Mouse (Mus musculus): ENCODE results near the gene Eva1b. TPM values are rescaled to one million over a fixed set of nuclear protein-coding genes. Genes with fewer than 3 reads are reported as not detected.
A peak's percentile ranks its signal among the peaks of the same experiment; 100 is the strongest.

The Eva1b gene
- total and polyA plus RNA-seq, 3 experiments, result 9.5 to 19.7 (median 11.9) TPM

- Histone ChIP-seq H3K4me1 (ENCODE audit: control insufficient read depth, insufficient read depth, low read length) (peaks cover 19% of the 10 kb centered on the region), H3K9ac (ENCODE audit: low read depth, low read length) (peak within 1 kb of the TSS; percentile 76), H3K27ac (peak within 1 kb of the TSS; percentile 97), H3K4me3 (peak within 1 kb of the TSS; percentile 96), H3K27me3 (ENCODE audit: control insufficient read depth, insufficient read depth, low read length) (no peaks in the 10 kb centered on the region), H3K79me2 (replicated peaks; ENCODE audit: control insufficient read depth, insufficient read depth, low read length) (peaks cover 2% of the 10 kb centered on the region; the same call in 1 of the 2 replicates), H3K36me3 (ENCODE audit: control insufficient read depth, insufficient read depth, low read length) (peaks cover 5% of the 10 kb centered on the region; the same call in 1 of the 2 replicates)
- 2% methylated on average over 30 of the region's 34 CpGs for WGBS
- intact Hi-C loops (cut with DNase I), result loop anchor here (5.0 kb wide), 1 partner anchor 159 kb away; the partner anchor contains the start of gene Trappc3
- DNase-seq, result peak; percentile 95 to 96
- TF ChIP-seq EP300 (IDR thresholded peaks at IDR 0.05; ENCODE audit: insufficient read depth, low read depth, low read length), result peak; percentile 97
- peak; percentile 78 for TF ChIP-seq CTCF (IDR thresholded peaks at IDR 0.05)
- TF ChIP-seq POLR2A (IDR thresholded peaks at IDR 0.05; ENCODE audit: insufficient read depth, low read depth, low read length), result peak; percentile 98
Measured at GRCm38 (mm10) chr4:126103590-126104068, 43.9 kb upstream of the Eva1b start, which contains the start of gene Stk40. Gene Stk40, plus strand, starts transcription at chr4:126103957.

GRCm38 (mm10) chr4:126104261-126105075, 43.1 kb upstream of the Eva1b start:
- DNase-seq, result peak; percentile 47 to 53
- Histone ChIP-seq H3K27me3 (ENCODE audit: control insufficient read depth, insufficient read depth, low read length) (no peaks in the 10 kb centered on the region), H3K4me3 (peak overlapping the region; percentile 96), H3K4me1 (ENCODE audit: control insufficient read depth, insufficient read depth, low read length) (peaks cover 26% of the 10 kb centered on the region), H3K36me3 (ENCODE audit: control insufficient read depth, insufficient read depth, low read length) (peaks cover 6% of the 10 kb centered on the region; the same call in 1 of the 2 replicates), H3K79me2 (replicated peaks; ENCODE audit: control insufficient read depth, insufficient read depth, low read length) (peaks cover 2% of the 10 kb centered on the region; the same call in 1 of the 2 replicates), H3K27ac (peak overlapping the region; percentile 97), H3K9ac (ENCODE audit: low read depth, low read length) (peak overlapping the region; percentile 76)
- WGBS, result 1% methylated on average over 34 of the region's 34 CpGs
- intact Hi-C loops (cut with DNase I), result loop anchor here (5.0 kb wide), 1 partner anchor 158 kb away; the partner anchor contains the start of gene Trappc3
- TF ChIP-seq EP300 (IDR thresholded peaks at IDR 0.05; ENCODE audit: insufficient read depth, low read depth, low read length) (no peak), POLR2A (IDR thresholded peaks at IDR 0.05; ENCODE audit: insufficient read depth, low read depth, low read length) (no peak), CTCF (IDR thresholded peaks at IDR 0.05) (no peak)

- Histone ChIP-seq H3K27me3 (ENCODE audit: control insufficient read depth, insufficient read depth, low read length) (no peaks in the 10 kb centered on the region), H3K79me2 (replicated peaks; ENCODE audit: control insufficient read depth, insufficient read depth, low read length) (peaks cover 2% of the 10 kb centered on the region; the same call in 1 of the 2 replicates), H3K4me3 (peak overlapping the region; percentile 96; the same call in 1 of the 2 replicates), H3K36me3 (ENCODE audit: control insufficient read depth, insufficient read depth, low read length) (peaks cover 10% of the 10 kb centered on the region; the same call in 1 of the 2 replicates), H3K4me1 (ENCODE audit: control insufficient read depth, insufficient read depth, low read length) (peaks cover 34% of the 10 kb centered on the region), H3K9ac (ENCODE audit: low read depth, low read length) (no peak overlapping the region), H3K27ac (no peak overlapping the region; the same call in 1 of the 2 replicates)
- intact Hi-C loops (cut with DNase I), result no loop called here
- TF ChIP-seq POLR2A (IDR thresholded peaks at IDR 0.05; ENCODE audit: insufficient read depth, low read depth, low read length) (no peak), CTCF (IDR thresholded peaks at IDR 0.05) (no peak), EP300 (IDR thresholded peaks at IDR 0.05; ENCODE audit: insufficient read depth, low read depth, low read length) (no peak)
- WGBS, result 65% methylated on average over 7 of the region's 7 CpGs
- DNase-seq, result no peak
Measured at GRCm38 (mm10) chr4:126105131-126105783, 42.3 kb upstream of the Eva1b start.

- no peak overlapping the region for H3K4me3 ChIP-seq
- peak overlapping the region; percentile 97 for H3K27ac ChIP-seq
- DNase-seq, result peak in 1 of 2 experiments; percentile 36
- 29% methylated on average over 8 of the region's 8 CpGs for WGBS
- TF ChIP-seq EP300 (IDR thresholded peaks at IDR 0.05; ENCODE audit: insufficient read depth, low read depth, low read length) (no peak), POLR2A (IDR thresholded peaks at IDR 0.05; ENCODE audit: insufficient read depth, low read depth, low read length) (0 out of 2 replicates have a peak, but pooled peaks have one; percentile 43)
- H3K27me3 ChIP-seq (ENCODE audit: control insufficient read depth, insufficient read depth, low read length), result no peaks in the 10 kb centered on the region
- H3K79me2 ChIP-seq (replicated peaks; ENCODE audit: control insufficient read depth, insufficient read depth, low read length), result peaks cover 2% of the 10 kb centered on the region
- intact Hi-C loops (cut with DNase I), result no loop called here
- peaks cover 42% of the 10 kb centered on the region for H3K4me1 ChIP-seq (ENCODE audit: control insufficient read depth, insufficient read depth, low read length)
- H3K9ac ChIP-seq (ENCODE audit: low read depth, low read length), result 0 out of 2 replicates have a peak overlapping the region, but pooled peaks have one; percentile 12
- H3K36me3 ChIP-seq (ENCODE audit: control insufficient read depth, insufficient read depth, low read length), result peaks cover 8% of the 10 kb centered on the region; the same call in 1 of the 2 replicates
Measured at GRCm38 (mm10) chr4:126108061-126108740, 39.3 kb upstream of the Eva1b start.

DNA sequence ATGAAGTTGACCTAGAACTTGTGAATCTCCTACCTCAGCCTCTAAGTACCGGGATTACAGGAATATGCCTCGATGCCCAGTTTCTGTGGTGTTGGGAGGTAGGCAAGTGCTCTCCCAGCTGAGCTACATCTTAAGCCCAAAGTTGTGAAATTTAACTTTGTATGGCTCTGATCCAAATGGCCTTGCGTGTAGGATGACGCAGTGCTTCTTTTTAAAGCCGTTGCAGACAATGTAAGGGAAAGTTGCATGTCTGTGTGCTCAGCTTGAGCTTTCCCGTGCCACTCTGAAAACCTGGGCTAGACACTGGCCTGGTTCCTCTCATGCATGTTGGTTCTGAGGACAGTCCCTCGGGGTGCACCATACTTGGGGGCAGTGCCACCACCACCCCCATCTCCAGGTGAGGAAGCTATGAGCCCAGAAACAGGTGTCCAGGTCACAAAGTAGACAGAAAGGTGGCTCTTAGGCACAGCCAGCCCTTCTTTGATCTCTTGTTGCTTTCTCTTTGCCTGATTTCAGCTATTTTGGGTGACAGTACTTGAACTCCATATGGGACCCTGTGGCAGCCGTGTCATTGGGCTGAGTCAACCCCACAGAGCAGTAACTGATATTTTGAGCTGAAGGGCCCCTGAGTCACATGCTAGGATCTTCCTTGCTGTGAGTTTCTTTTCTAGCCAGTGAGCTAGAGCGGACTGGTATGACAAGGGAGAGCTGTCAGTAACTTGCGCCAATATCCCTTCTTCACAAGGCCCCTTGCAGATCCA, 37.8 kb upstream of the Eva1b start:
- no peak for DNase-seq
- H3K9ac ChIP-seq (ENCODE audit: low read depth, low read length), result peak overlapping the region; percentile 26

More for the DNA sequence above, 37.8 kb upstream of the Eva1b start:
- no peaks in the 10 kb centered on the region for H3K27me3 ChIP-seq (ENCODE audit: control insufficient read depth, insufficient read depth, low read length)
- H3K27ac ChIP-seq, result peak overlapping the region; percentile 97
- WGBS, result 22% methylated on average over 10 of the region's 10 CpGs
- TF ChIP-seq CTCF (IDR thresholded peaks at IDR 0.05) (no peak), POLR2A (IDR thresholded peaks at IDR 0.05; ENCODE audit: insufficient read depth, low read depth, low read length) (no peak), EP300 (IDR thresholded peaks at IDR 0.05; ENCODE audit: insufficient read depth, low read depth, low read length) (no peak)
- peak overlapping the region; percentile 40 for H3K4me3 ChIP-seq
- intact Hi-C loops (cut with DNase I), result no loop called here
- peaks cover 49% of the 10 kb centered on the region for H3K4me1 ChIP-seq (ENCODE audit: control insufficient read depth, insufficient read depth, low read length)
- H3K36me3 ChIP-seq (ENCODE audit: control insufficient read depth, insufficient read depth, low read length), result peaks cover 8% of the 10 kb centered on the region; the same call in 1 of the 2 replicates
- peaks cover 3% of the 10 kb centered on the region for H3K79me2 ChIP-seq (replicated peaks; ENCODE audit: control insufficient read depth, insufficient read depth, low read length)

Data from heart, adult 2 months (tissue).